Mouse (Mus musculus): ENCODE data around the gene Tshz2.
A peak's percentile ranks its signal among the peaks of the same experiment; 100 is the strongest.

Tshz2 gene

DNA sequence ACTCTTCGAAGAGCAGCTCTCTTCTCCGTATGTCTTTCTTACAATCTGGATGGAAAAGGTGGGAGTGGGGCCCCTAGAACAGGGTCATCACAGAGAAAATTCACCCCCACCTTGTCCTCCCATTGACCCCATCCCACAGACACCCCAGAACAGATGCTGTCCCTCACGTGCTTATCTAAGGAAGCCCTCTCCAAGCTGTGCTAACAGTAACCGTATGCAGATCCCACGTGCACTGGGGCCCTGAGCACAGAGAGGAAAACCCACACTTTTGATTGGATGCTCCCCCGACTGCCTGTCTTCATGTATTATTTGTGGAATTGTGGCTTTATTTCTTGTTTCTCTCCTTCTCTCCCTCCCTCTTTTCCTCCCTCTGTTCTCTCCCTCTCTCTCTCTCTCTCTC lies 229.9 kb downstream of the Tshz2 start:
- no peak for DNase-seq (ENCODE audit: low spot score in 2 of 2)

DNA sequence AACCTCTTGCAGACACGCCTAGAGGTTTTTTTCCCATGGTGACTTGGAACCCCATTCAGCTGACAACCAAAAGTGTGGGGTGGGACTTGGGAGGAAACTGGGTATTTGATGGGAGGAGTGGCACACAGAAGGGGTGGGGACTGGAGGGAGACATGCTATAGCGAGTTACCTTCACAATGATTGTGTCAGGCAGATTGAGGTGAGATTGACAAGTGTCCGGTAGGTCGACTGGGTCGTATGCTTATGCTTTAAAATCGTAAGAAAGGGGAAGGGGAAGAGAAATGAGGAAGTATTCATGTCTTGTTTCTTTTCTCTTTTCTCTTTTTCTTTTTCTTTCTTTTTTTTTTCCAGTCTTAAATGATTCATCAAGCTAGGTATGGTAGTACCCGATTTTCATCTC lies 236.7 kb downstream of the Tshz2 start:
- no peak for DNase-seq (ENCODE audit: low spot score in 2 of 2)

DNA sequence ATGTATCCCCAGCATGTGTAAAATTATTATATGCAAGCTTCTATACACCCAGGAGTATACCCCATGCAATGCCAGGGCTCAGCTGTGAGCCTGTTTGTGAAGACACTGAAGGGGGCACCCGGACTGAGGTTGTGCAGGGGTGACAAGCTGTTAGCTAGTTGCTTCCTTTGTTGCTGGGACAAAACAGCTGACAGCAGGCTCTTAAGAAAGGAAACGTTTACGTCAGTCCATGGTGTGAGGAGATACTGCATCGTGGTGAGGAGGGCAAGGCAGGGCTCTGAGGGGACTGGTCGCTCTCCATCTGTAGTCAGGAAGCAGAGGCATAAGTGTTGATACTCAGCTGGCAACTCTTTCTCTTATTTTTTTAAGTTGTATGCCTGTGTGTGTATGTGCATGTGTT lies 237.7 kb downstream of the Tshz2 start:
- DNase-seq (ENCODE audit: low spot score in 2 of 2): no peak

DNA sequence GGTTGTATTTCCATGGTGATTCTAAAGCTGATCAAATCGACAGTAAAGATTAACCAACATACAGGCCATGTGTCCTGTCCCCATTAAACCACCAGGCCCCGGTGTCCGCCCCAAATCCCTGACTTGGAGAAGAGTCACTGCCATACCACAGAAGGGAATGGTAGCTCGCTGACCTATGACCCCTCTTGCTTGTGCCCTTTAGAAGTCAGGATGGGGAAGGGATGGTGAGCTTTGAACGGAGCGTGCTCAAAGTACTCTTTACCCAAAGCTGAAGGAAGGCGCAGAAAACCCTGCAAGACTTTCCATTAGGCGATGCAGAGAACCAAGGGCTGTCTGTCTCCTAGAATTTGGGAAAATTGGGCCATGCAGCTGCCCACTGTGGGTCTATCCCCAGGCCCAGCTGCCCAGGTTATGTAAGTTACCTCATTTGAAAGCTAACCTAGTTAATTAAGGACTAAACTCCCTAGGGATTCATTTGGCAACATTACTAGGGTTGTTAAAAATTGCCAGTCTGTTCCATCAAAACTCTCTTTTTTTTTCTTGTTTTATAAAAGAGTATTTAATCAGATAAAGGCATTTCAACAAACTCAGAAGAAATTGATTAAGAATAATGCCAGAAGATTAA lies 238.7 kb downstream of the Tshz2 start:
- DNase-seq (ENCODE audit: low spot score in 2 of 2): no peak

DNA sequence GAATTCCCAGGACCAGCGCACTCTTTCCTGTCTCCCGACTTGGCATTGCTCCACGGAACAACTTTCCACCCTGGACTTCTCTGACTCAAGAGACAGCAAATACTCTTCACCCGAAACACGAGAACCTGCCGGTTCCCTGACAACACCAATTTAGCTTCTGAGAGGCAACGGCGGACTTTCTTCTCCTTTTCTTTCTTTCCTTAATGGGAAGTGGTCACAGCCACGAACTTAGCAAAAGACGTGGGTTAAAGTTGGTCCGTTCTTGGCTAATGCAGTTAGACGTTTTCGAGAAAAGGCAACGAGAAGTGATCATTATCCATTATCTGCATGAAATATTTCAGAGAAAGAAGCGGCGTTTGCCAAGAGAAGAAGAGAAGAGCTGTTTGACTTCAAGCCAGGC lies 240.6 kb downstream of the Tshz2 start:
- DNase-seq (ENCODE audit: low spot score in 2 of 2): no peak

DNA sequence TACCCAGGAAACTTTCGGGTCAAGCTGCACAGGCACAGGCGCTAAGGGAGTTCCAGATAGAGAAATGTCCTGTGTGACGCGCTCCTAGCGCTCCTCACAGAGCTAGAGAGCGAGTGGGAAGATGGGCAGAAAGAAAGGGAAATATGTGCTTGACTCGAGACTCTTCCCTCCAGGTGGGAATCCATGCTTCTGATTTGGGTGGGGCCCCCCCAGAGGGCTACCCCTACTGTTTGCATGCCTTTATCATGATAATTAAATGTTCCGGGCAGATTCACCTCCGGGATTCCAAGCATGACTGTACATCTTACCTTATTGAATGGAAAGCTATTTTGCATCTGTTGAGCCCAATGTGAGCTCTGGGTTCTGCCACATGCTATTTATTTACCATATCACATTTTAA lies 255.1 kb downstream of the Tshz2 start:
- DNase-seq (ENCODE audit: low spot score in 2 of 2): no peak

DNA sequence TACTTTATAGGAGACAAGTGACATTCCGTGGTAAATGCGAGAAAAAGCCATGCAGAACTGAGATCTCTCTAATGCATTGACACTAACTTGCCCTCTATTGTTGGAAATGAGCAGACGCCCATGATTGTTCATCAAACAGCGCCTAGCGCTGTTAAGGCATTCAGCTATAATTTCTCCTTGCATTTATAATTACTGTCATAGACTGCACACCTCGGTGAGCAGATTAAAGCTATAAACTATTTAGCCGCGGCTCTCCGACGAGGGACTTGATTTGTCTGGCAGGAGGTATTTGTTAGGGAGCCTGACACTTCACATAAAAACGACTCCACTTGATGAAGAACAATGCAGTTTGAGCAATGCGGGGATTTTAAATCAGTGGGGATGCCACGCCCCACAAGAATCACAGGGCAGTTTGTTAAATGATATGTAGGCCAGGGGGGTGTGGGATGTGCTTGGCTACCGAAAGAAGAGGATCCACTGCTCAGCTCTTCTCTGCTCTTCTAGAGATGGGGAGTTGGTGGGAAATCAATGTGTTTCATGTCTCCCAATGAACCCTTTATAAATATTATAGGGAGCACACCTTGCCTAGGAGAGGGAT lies 259.7 kb downstream of the Tshz2 start:
- DNase-seq (ENCODE audit: low spot score in 2 of 2): no peak

DNA sequence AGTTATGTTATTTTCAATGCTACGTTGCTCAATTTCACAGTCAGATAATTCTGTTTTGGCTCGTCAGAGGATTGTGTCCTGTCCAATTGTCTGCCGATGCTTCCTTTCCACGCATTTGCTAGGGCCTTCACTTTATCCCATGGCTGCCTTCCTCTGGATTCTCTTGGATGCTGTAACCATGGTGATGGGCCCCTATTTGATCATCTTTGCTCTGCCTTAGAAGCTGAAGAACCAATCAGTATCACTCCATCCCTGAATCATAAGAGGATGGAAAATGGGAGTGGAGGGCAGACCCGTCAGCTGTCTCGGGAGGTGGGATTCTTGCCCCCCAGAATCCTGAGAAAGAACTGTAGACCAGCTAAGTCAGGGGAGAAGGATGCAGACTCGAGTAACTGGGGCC lies 270.1 kb downstream of the Tshz2 start:
- DNase-seq (ENCODE audit: low spot score in 2 of 2): peak; percentile 32 to 60

DNA sequence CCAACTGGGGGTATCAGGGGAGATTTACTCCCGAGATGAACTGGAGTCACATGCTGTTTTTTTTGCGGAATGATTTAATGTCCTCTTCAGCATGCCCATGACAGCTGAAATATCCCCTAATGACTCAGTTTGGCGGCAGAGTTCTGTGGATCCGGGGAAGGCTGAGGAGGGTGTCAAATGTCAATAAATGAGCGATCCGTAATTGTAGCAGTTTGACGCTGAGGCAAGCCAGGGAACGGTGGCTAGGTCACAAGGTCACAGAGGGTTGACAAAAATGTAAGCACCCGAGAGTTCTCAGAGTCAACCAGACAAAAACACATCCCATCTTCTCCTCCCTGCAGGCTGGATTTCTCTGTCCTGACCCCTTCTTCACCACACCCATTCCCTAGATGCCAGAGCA lies 273.6 kb downstream of the Tshz2 start:
- DNase-seq (ENCODE audit: low spot score in 2 of 2): no peak

DNA sequence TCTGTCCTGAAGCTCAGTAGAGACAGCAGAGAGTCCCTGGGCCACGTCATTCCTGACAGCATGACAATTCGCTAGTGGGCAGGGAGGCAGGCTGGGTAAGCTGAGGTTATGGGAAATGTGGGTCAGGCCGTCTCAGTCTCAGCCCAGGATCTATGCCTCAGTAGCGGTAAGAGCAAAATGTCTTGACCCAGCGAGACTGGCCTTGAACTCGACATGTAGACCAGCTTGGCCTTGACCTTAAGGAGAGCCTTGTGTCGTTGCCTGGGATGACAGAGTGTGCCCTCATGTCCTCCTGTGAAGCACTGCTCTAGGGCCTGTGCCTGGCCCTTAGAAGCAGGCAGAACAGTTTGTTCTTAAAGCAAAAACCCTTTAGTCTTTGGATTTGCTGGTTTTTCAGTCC lies 275.2 kb downstream of the Tshz2 start:
- DNase-seq (ENCODE audit: low spot score in 2 of 2): no peak

DNA sequence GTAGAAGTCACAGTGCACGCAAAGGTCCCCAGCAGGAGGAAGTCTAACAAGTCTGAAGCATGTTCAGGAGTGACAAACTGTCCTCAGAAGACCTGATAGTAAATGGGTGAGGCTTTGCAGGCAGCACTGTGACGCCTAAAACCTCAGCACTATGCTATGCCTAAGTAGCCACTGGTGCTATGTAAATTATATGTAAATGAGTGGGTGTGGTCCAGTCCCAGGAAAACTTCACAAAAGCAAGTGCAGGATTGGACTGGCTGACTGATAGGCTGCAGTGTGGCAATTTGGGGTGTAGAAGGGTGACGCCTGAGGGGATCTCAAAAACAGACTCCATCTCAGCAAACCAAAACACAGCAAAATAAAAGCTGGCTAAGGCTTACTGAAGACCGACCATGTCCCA lies 277.8 kb downstream of the Tshz2 start:
- DNase-seq (ENCODE audit: low spot score in 2 of 2): no peak

DNA sequence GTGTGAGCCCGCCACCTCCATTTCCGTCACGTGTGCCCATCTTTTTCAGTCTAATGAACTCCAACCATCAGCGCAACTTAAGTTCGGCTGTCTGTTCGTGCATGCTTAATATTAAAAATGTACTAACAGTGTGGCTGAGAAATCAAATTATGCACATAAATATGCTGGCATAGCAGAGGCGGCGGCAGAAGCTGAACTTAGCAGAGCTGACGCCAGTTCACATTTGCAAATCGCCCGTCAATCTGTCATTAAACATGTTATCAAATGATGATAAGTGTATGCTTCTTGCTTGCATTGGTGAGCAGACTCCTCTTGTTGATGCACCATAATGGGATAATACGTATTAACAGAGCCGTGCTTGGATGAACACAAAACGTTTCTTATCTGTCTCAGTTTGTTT lies 280.0 kb downstream of the Tshz2 start:
- no peak for DNase-seq (ENCODE audit: low spot score in 2 of 2)

DNA sequence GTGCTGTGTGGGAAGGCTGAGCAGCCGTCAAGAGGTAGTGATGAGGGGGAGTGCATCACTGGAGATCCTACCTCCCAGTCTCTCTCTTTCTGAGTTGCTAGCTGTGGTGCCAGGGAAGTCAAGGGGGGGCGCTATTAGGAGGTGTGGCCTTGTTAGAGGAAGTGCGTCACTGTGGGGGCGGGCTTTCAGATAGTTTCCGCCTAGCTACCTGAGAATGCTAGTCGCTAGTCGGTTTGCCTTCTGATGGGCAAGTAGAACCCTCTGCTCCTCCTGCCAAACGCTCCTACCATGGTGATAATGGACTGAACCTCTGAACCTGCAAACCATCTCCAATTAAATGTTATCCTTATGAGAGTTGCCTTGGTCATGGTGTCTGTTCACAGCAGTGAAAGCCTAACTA lies 282.1 kb downstream of the Tshz2 start:
- DNase-seq (ENCODE audit: low spot score in 2 of 2): peak; percentile 24 to 36

DNA sequence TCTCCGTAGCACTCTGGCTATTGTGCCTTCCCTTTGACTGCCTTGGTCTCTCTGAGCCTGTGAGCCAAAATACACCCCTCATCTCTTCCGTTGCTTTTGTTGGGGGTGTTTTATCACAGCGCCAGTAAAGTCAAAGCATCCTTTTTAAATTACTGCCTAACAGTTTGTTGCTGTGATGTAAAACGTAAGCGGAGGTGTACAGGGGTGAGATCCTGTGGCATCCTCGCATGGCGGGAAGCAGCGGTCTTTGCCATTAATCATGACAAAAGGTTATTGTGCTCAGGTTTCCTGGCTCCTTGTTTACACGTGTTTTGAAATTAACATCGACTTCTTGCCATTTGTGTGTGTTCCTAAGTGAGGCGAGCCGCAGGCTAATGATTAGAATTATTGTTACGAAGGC lies 282.5 kb downstream of the Tshz2 start:
- DNase-seq (ENCODE audit: low spot score in 2 of 2): no peak

DNA sequence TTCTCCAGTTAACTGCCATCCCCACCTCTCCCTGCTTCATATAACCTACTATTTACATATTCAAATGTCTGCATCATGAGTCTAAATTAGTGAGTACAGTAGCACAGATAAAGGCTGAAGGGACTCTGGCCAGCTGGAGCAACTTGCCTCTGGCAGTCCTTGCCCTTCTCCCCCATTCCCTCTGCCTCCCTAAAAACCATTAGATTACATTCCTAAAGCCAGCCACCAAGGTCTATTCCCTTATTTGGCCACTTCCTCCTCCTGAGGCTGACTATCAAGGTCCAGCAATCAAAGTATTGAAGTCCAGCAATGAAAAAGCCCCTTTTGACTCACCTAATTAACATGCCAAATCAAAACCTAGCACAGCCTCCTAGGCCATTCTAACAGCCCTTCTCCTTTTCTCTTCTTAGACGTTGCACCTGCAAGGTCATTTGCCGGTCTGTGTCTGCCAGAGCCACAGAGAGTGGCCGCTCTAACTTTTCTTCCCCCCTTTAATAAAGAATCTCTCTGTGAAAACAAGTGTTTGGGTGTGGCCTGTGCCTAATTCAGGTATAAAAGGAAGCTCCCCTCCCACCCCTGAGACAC lies 286.4 kb downstream of the Tshz2 start:
- DNase-seq (ENCODE audit: low spot score in 2 of 2): no peak

DNA sequence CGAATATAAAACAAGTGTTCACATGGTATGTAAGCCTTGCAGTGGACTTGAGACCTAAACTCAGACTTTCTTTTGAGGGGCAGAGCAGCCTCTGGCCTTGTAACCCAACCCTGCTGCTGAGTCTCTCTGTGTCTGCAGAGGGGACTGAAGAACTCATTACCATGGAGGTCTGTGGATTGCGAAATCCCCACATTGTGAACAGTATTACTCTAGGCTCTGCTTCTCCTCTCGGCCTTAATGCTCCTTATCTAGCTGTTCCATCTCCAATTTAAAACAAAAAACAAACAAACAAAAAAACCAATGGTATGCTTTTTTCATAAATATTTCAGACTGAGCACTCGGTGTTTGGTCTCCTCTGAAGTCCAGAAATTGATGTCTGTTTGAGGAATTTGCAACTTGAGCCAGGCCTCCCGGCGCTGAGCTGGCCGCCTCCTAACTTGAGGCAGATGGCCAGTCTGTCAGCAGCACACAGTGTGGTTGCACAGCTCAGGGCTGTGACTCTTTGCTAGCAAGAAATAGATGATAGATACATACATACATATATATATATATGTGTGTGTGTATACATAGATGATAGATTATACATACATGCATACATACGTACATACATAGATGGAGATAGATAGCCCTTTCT lies 291.5 kb downstream of the Tshz2 start:
- DNase-seq (ENCODE audit: low spot score in 2 of 2): no peak

DNA sequence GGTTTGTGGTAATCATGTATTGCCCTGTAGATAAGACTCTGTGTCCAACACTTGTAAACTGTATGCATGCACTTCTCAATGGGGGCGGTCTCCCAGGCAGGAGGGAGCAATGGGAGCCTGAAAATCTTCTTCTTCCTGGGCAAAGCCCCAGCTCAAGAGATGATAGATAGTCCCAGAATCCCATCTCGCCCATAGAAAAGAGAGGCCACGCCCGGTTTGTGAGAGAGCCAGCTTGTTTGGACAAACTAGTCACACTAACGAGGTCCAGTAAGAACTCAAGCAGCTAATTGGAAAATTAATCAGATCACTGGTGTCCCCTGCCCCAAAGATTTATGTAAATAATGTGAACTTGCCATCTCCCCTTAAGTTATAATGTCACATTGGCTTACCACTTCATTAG lies 292.7 kb downstream of the Tshz2 start:
- no peak for DNase-seq (ENCODE audit: low spot score in 2 of 2)

DNA sequence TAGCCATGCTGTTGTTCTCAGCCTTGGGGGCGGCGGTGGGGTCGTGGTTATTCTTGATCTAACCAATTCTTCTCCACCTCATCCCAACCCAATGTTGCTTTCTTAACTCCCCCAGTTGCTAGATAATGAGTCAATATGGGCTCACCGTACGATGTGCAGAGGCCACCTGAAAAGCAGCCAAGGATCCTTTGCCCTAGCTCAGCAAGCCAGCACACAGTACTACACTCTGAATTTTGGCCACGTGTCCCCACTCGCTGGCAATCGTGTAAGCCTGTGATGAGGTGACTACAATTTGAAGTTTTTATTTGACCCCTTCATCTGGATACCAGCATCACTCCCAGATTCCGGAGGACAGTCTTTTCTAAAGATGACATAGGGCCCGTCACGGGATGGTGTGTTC lies 293.2 kb downstream of the Tshz2 start:
- no peak for DNase-seq (ENCODE audit: low spot score in 2 of 2)

DNA sequence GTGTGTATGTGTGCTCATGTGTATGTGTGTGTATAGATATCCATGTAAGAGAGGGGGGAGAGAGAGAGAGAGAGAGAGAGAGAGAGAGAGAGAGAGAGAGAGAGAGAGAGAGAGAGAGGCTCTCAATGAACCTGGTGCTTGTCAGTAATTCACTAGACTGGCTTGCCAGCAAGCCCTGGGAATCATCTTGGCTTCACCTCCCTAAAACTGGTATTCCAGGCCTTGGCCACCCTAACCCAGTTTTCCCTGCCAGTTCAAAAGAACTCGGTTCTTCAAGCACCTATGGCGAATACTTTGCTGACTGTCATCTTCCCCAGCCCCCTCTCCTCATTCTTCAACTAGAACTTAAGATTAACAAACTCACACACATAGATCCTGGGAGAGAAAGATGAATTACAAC lies 294.6 kb downstream of the Tshz2 start:
- DNase-seq (ENCODE audit: low spot score in 2 of 2): no peak

DNA sequence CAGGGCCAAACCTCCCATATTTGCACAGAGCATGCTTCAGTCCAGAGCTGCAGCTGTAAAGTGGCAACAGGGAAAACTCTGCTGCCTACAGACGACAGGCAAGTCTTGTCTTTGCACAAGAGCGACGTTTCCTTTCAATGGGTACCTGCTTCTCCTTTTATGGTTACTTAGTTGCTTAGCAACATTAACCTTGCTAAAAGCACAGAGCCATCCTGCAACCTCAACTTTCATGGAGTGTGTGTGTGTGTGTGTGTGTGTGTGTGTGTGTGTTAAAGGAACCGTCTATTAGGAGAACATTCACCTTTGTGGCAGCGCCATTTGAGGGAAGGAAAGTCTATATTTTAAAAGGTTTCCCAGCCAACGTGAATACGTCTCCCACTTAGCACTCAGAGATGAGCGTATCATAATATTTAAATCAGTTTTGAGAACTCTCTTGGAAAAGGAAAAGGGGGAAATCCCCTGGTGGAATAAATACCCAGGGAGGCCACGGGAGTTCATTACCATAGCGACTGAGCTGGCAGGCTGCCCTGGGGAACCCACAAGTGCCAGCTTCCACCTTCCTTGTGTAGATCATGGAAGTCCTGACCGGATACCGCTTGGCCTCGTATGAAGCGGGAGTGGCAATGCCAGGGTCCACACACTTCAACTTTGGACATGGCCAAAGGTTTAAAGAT lies 295.8 kb downstream of the Tshz2 start:
- peak; percentile 63 for DNase-seq (ENCODE audit: low spot score in 2 of 2)

DNA sequence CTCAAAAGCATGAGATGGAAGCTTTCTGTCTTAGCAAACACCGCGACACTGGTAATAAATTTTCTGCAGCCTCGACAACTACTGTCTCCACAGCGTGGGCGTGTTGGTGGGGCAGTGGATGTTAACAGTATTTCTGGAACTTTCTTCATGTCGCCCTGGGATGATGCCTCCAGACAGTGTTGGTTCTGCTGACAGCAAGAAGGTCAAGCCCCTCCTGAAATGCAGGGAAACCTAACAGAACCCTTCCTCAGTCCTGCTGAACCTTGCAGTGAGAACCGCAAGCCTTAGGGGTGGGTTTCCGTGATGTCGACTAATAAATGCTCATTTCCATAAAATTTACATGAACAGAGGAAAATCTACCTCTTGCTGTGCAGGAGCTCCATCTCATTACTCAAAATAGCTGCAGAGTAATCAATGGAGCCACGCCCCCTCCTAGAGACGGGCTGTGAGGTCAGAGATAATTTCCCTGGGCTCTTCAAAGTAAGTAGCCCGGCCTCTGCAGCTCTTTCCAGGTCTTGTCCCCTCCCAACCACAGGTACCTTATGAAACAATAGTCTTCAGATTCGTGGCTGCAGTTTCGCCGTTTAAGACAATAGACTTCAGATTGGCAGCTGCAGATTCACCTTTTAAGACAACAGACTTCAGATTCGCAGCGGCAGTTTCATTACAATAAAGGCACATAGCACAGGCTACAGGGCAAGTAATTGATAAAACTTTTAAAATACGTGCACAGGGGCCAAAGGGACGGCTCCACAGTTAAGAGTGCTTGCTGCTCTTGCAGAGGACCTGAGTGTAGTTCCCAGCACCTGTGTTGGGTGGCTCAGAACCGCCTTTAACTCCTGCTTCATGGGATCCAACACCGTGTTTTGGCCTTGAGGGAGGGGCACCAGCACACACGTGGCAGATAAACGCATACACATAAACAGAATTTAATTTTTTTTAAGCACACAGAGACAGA lies 297.0 kb downstream of the Tshz2 start:
- peak; percentile 34 to 47 for DNase-seq (ENCODE audit: low spot score in 2 of 2)

DNA sequence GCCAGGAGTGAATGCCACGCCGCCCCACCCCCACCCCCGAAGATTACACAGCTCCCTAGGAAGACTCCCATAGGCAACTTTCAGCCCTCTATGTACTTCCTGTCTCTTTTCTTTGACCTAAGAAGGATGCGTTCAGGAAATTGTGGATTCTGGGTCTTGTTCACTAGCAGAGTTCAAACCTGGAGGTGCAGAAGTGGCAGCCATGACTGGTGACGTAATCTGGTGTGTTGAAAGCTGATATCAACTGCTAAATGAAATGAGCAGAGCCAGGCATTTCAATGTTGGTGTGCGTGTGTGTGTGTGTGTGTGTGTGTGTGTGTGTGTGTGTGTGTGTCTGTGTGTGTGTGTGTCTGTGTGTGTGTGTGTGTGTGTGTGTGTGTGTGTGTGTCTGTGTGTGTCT lies 302.8 kb downstream of the Tshz2 start:
- DNase-seq (ENCODE audit: low spot score in 2 of 2): no peak

All from right cerebral cortex, postnatal 10 days (tissue).